Mouse (Mus musculus) stomach, postnatal 0 days (tissue): ENCODE data around the gene Tjp1.

ENCODE experiments used
- CTCF ChIP-seq: IDR thresholded peaks from 2 replicates; pipeline ENCODE4 v1.5.1; 2016; ENCODE audit warnings: antibody characterized with exemption, low read depth, mild to moderate bottlenecking, moderate library complexity
- EP300 ChIP-seq: optimal IDR thresholded peaks from 2 replicates; pipeline ENCODE3; 2016; ENCODE audit warnings: antibody characterized with exemption

GRCm38 (mm10) chr7:65382515-65383283 lies 144.9 kb downstream of the Tjp1 start:
- TF ChIP-seq CTCF (no peak), EP300 (no peak)
